Mouse (Mus musculus) forebrain, embryonic 14.5 days (tissue): ENCODE measurements around the gene Tas2r119. TPM values are rescaled to one million over a fixed set of nuclear protein-coding genes. Genes with fewer than 3 reads are reported as not detected.

Experiments
- polyA plus RNA-seq: library from polyadenylated mRNA; unstranded; fragments of >200 nt; fragmentation: Nextera tagmentation; extraction: Ambion mirVana; gene quantifications from 2 replicates; pipeline ENCODE4 v1.2.1, GENCODE M21; 2014

Tas2r119 gene
- polyA plus RNA-seq, 1 experiment from 2014 or later = not detected

Other genes starting within 250 kb of the Tas2r119 start
- 10.1 and 10.8 TPM in 2 replicates for gene Sema5a, start 67.5 kb downstream of the Tas2r119 start, polyA plus RNA-seq